Mouse (Mus musculus) ES-Bruce4 (cell line): ENCODE results near the gene Lrba.

Experiments used
- CTCF ChIP-seq: IDR thresholded peaks from one replicate; pipeline ENCODE4 v1.8.1; 2011; ENCODE audit warnings: low read depth, low read length
- EP300 ChIP-seq: IDR thresholded peaks from 2 replicates; pipeline ENCODE4 v1.6.1; 2011; ENCODE audit warnings: low read depth, low read length; ENCODE audit not compliant: insufficient read depth
- POLR2A ChIP-seq: IDR thresholded peaks from one replicate; pipeline ENCODE4 v1.8.1; 2011; ENCODE audit warnings: low read length; ENCODE audit not compliant: insufficient read depth

GRCm38 (mm10) chr3:86572519-86573244 lies 348.2 kb downstream of the Lrba start:
- TF ChIP-seq CTCF (no peak), POLR2A (no peak), EP300 (no peak)
